Mouse (Mus musculus) embryo, embryonic 10.5 days (tissue): Measurements from ENCODE around the gene Eno1.
"Not testable (repeated sequence)": the region's sequence is repeated elsewhere in the genome, so short reads cannot be mapped to it uniquely, and the experiment has no call there.

Experiments
- DNase-seq: peaks from one replicate; pipeline ENCODE4 v3.0.0-alpha.2; 2015; ENCODE audit warnings: low spot score

Gene Eno1

DNA sequence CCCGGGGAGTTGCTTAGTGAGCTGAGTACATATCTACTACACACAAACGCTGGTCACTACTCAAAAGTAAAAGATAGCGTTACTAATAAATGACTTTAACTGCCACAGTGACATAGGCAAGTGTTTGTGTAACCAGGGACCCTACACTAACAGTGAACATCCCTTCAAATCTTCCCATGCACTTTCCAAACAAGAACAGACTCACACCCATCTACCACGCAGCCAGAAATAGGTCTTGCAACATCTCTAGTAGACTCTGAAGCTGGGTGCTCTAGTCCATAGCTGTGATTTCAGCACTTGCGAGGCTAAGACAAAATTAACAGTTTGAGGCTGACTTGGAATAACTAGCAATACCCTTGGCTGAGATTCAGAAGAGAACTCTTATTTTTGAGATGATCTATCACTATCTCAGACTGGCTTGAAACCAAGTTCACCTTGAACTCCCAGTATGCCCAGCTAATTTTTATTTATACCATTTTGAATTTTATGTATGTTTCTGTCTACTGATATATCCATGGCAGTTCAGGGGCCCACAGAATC is 13.3 kb downstream of the Eno1 start:
- no peak for DNase-seq

DNA sequence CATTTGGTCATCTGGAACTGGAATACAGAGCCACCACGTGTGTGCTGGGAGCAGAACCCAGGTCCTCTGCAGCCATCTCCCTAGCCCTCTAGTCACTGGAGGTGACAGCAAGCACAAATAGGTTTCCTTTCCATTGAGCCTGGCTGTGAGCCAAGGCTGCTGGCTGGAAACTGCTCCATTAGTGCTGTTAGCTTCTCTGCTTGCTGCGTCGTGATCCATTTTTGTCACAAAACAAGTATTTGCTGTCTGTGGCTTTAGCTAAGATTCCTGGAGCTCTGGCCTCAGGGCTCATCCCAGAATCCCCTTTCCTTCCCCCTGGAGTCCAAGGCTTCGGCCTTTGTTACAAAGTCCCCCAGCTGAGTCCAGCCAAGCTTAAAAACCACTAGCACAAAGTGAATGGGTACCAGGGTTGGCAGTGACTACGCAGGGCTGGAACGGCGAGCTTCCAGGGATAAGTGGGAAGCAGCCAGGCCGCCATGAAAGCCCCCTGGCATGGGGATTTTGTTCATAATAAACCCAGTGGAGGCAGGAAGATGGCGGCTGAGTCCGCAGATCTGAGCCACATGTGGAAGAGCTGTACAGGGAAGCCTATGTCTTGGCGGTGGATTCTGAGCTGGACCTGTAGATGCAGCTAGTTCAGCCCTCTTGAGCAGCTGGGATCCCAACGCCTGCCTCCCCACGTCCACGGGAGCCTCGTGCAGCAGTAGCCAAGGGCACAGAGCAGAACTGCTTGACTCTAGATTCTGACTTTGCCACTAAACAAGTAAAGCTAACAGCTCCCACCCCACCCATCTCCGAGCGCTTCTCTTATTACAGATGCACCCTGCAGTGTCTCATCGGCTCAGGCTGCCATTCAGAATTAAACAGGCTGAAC is 14.3 kb downstream of the Eno1 start:
- DNase-seq: no peak

DNA sequence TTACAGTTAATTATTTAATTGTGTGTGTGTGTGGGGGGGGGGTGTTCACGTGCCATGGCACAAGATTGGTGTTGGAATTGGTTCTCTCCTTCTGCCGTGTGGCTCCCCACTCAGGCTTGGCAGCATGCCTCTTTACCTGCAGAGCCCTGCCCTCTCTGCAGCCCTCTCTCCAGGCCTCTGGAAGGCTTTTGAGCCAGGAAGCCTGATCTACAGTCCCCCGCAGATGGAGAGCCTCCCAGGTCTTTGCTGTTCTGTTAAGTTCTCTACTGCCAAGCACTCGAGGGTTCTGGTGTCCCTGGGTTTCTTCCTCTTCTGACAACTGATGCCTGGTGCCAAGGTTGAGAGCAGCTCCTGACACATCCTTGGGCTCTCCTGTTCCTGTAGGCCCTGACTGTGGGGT is 17.9 kb downstream of the Eno1 start:
- no peak for DNase-seq

DNA sequence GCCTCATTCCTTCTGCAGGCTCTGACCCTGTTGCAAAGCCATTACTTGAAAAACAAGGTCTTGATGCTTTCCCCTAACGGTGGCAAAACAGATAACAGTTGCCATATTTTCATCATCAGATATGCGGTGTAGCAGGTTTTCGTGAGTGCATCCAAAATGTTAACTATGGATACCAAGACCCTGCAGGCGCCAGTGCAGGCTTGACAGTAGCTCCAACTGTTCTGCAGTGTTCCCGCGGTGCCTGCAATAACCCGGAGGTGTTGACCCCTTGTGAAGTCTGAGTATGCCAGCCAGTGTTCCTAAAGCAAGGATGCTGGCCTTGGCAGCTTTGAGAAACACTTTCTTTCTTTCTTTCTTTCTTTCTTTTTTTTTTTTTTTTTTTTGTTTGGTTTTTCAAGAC is 18.7 kb downstream of the Eno1 start:
- DNase-seq: no peak

DNA sequence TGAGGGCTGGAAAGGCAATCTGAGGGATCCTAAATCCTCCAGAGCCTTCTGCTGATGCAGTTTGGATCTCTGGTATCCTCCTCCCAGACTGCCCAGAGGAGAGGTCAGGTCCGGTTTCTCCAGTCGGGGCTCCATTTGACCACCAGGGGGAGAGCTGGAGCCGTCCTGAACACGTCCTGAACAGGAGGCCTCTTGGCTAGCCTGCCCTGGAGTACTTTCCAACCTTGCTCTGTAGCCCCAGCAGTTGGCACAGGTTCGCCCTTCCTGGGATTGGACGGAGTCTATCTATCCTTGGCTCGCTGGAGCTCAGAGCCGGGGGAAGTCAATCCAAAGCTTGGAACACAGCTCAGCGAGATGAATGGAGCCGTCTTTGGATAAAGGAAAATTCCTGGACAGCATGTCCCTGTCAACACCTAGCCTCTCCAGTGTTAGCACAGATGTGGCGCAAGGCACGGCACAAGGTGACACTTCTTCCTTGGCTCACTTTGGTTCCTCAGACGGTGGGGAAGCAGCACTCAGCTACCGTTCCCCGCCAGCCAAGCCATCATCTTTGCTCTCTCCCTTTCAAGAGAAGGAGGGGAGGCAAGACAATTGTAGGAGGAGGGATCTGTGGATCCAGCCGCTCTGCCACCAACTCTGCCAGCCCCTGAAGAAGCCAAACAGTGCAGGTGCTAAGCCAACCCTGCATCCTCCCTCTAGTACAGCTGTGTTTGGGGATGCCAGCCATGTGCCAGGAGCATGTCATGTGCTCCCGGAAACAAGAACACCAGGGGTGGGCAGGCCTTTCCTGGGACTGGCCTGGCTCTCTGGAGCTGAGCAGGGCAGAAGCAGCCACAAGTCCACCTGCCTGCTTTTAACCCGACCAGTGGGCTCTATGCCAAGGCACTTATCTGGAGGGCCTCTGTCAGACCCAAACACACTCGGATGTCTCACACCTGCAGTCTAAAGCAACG is 21.0 kb downstream of the Eno1 start:
- DNase-seq: peak; percentile 92

GRCm38 (mm10) chr4:150258388-150258787 is 21.9 kb downstream of the Eno1 start:
- DNase-seq: no peak

DNA sequence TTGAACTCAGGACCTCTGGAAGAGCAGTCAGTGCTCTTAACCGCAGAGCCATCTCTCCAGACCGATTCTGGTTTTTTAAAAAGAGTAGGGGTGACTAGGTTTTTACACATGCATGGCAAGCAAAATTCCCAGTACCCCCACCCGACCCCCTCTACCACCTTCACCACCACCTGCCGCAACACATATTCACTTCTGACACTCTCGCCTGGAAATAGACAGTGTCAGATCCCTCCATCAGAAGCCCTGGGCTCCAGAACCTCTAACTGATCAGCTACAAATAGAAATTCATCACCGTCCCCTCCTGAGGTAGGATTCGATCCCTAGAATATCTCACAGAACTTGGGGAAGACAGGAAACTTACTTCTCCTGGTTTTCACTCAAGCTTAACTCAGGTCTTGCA is 23.1 kb downstream of the Eno1 start:
- no peak for DNase-seq

GRCm38 (mm10) chr4:150260111-150260510 is 23.6 kb downstream of the Eno1 start:
- DNase-seq: no peak

GRCm38 (mm10) chr4:150260745-150261144 is 24.2 kb downstream of the Eno1 start:
- DNase-seq: peak; percentile 66

DNA sequence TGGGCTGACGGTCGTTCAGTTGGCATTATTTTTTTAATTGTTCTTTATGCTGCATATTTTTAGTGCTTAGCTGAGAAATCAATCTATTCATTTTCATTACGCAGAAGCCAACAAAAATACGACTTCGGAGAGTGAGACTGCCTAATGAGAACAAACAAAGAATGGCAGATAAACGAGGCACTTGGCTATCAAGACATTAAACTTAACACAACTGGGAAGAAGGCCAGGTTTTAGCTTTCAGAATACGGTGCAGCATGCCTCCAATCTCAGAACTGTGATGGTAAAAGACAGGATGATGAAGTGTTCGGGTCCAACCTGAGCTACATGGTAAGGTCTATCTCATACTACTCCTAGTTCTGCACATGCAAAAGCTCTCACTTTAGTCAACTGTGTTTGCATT is 25.8 kb downstream of the Eno1 start:
- no peak for DNase-seq

- DNase-seq: peak; percentile 69
Measured at GRCm38 (mm10) chr4:150264903-150265302, 28.4 kb downstream of the Eno1 start.

DNA sequence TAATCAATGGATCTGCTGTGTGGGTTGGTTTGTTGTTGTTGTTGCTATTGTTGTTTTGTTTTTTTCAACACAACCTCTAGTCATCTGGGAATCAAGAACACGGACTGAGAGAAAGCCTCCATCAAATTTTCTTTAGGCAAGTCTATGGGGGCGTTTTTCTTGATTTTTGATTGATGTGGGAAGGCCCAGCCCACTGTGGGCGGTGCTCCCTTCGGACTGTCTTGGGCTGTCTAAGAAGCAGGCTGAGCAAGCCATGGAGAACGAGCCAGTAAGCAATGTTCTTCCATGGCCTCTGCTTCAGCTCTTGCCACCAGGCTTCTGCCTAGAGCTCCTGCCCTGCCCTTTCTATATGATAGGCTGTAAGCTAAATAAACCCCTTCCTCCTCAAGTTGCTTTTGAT is 28.9 kb downstream of the Eno1 start:
- no peak for DNase-seq

GRCm38 (mm10) chr4:150266655-150267223 is 30.2 kb downstream of the Eno1 start:
- DNase-seq: no peak

GRCm38 (mm10) chr4:150268674-150269653 is 32.4 kb downstream of the Eno1 start:
- no peak for DNase-seq

- DNase-seq: no peak
Measured at GRCm38 (mm10) chr4:150269679-150270078, 33.2 kb downstream of the Eno1 start.

GRCm38 (mm10) chr4:150270718-150271117 is 34.2 kb downstream of the Eno1 start:
- not testable (repeated sequence) for DNase-seq

- peak; percentile 68 for DNase-seq
Measured at GRCm38 (mm10) chr4:150272725-150273124, 36.2 kb downstream of the Eno1 start.

- no peak for DNase-seq
Measured at GRCm38 (mm10) chr4:150275531-150275930, 39.0 kb downstream of the Eno1 start.

- DNase-seq: not testable (repeated sequence)
Measured at GRCm38 (mm10) chr4:150279336-150279735, 42.8 kb downstream of the Eno1 start.

- DNase-seq: no peak
Measured at GRCm38 (mm10) chr4:150280002-150280401, 43.5 kb downstream of the Eno1 start.

DNA sequence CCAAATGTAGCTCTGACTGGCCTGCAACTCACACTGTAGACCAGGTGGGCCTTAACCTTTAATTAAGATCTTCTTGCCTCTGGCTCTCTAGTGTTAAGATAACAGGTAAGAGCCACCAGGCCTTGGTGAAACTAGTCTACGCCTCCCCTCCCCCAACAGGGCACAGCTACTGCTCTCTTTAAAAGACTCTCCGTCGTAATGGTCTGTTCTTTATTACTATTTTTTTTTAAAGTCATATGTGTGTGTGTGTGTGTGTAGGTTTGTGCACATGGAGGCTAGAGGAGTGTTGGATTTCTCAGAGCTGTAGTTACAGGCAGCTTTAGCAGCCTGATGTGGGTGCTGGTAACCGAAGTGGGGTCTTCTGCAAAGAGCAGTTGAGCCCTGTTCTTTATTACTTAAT is 43.9 kb downstream of the Eno1 start:
- DNase-seq: peak; percentile 50
